Mouse (Mus musculus) olfactory bulb, adult 2 months (tissue): ENCODE measurements around the gene Synpo2.

Experiments used
- CTCF ChIP-seq: fragments of 200-500 bp; IDR thresholded peaks from 2 replicates; pipeline ENCODE4 v1.5.1; 2012; ENCODE audit warnings: low read depth, mild to moderate bottlenecking, low read length, moderate library complexity; ENCODE audit not compliant: insufficient read depth
- POLR2A ChIP-seq: fragments of 200-500 bp; IDR thresholded peaks from 2 replicates; pipeline ENCODE4 v1.6.1; 2012; ENCODE audit warnings: mild to moderate bottlenecking, low read depth, low read length, moderate library complexity; ENCODE audit not compliant: insufficient read depth

DNA sequence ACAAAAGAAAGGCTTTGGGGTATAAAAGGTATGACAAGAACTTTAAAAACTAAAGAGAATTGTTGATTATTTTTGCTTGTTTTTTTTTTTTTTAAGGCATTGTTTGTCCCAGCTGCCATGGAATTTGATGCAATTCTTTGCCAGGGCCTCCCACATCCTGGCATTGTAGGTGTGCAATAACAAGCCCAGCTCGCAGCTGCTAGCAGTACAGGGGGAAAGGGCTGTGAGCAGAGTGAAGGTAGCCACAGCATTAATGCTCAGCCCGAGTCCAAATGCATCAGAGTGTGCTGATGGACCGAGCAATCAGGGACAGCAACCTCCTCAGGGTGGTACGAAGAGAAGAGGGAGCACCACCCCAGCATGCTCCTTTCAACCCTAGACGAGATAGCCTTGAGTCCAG is 96.3 kb downstream of the Synpo2 start:
- no peak for TF ChIP-seq CTCF
- TF ChIP-seq POLR2A, result no peak
